Mouse (Mus musculus): ENCODE measurements at regions not wholly inside any gene's neighbourhood (a gene's known extent, or its start where the extent isn't known, plus 50 kb on each side); places are given as distances from the start of the nearest gene placed in this dataset.

- TF ChIP-seq CTCF (IDR thresholded peaks at IDR 0.05; ENCODE audit: insufficient read depth, low read length) (no peak), POLR2A (IDR thresholded peaks at IDR 0.05; ENCODE audit: borderline replicate concordance, extremely low read depth, low read depth, low read length) (no peak)
Observed at GRCm38 (mm10) chr12:21495511-21495910, 78.1 kb upstream of the Ywhaq start.

Measured in lung, adult 2 months (tissue).